Mouse (Mus musculus) stomach, embryonic 14.5 days (tissue): ENCODE data around the gene Rab3il1. TPM values are rescaled to one million over a fixed set of nuclear protein-coding genes. Genes with fewer than 3 reads are reported as not detected.

ENCODE experiments used
- ATAC-seq: fragments of 200-750 bp; cut with Nextera tagmentation; 2 replicates; pipeline ENCODE4 v1.8.0; 2017; ENCODE audit warnings: low read depth, moderate TSS enrichment; ENCODE audit not compliant: insufficient number of reproducible peaks, insufficient read depth, low FRiP score
- H3K27ac ChIP-seq: fragments of 300-500 bp; sonication (generic); 2 replicates; pipeline ENCODE4 v1.5.1; 2014; ENCODE audit warnings: mild to moderate bottlenecking, low read length, moderate library complexity, mixed read lengths
- H3K27me3 ChIP-seq: fragments of 300-500 bp; sonication (generic); 2 replicates; pipeline ENCODE4 v1.6.1; 2014; ENCODE audit warnings: low read length, control low read depth, mixed read lengths; ENCODE audit not compliant: control insufficient read depth, insufficient read depth
- H3K36me3 ChIP-seq: fragments of 300-500 bp; sonication (generic); 2 replicates; pipeline ENCODE4 v1.6.1; 2014; ENCODE audit warnings: mild to moderate bottlenecking, control low read depth, low read length, moderate library complexity, mixed read lengths; ENCODE audit not compliant: control insufficient read depth, insufficient read depth
- H3K4me1 ChIP-seq: fragments of 300-500 bp; sonication (generic); 2 replicates; pipeline ENCODE4 v1.6.1; 2014; ENCODE audit warnings: low read length, control low read depth, mixed read lengths; ENCODE audit not compliant: control insufficient read depth, insufficient read depth
- H3K4me2 ChIP-seq: fragments of 300-500 bp; sonication (generic); replicated peaks from 2 replicates; pipeline ENCODE4 v1.6.1; 2014; ENCODE audit warnings: low read depth, low read length, control low read depth
- H3K4me3 ChIP-seq: fragments of 300-500 bp; sonication (generic); 2 replicates; pipeline ENCODE4 v1.5.1; 2014; ENCODE audit warnings: low read depth, low read length, control low read depth
- H3K9ac ChIP-seq: fragments of 300-500 bp; sonication (generic); replicated peaks from 2 replicates; pipeline ENCODE4 v1.6.1; 2014; ENCODE audit warnings: low read depth, mild to moderate bottlenecking, control low read depth, low read length, moderate library complexity, mixed read lengths
- H3K9me3 ChIP-seq: fragments of 300-500 bp; sonication (generic); 2 replicates; pipeline ENCODE4 v1.6.1; 2016; ENCODE audit warnings: low read depth, low read length, control low read depth; ENCODE audit not compliant: control insufficient read depth
- WGBS: fragments of 180-500 bp; shearing (Covaris S2); extraction: QIAGEN DNeasy Blood & Tissue Kit; methylation state at CpG from one replicate; pipeline ENCODE4 v1.1.7; 2014; 5-methylcytosine and 5-hydroxymethylcytosine counted together
- polyA plus RNA-seq: library from polyadenylated mRNA; unstranded; fragments of >200 nt; fragmentation: Nextera tagmentation; extraction: Ambion mirVana; gene quantifications from 2 replicates; pipeline ENCODE4 v1.2.1, GENCODE M21; 2014

The Rab3il1 gene
- polyA plus RNA-seq, 1 experiment from 2014 or later: 28.6 TPM

GRCm38 (mm10) chr19:10013913-10014312 is 12.4 kb downstream of the Rab3il1 start:
- Histone ChIP-seq H3K4me2 (no peak overlapping the region), H3K9me3 (no peaks in the 10 kb centered on the region), H3K27me3 (no peaks in the 10 kb centered on the region), H3K36me3 (no peaks in the 10 kb centered on the region), H3K4me3 (no peak overlapping the region), H3K9ac (no peak overlapping the region), H3K4me1 (peaks cover 26% of the 10 kb centered on the region), H3K27ac (peak overlapping the region; percentile 91; the same call in 1 of the 2 replicates)
- WGBS: 24% methylated on average over 5 of the region's 5 CpGs
- ATAC-seq: no peak

- Histone ChIP-seq H3K36me3 (no peaks in the 10 kb centered on the region), H3K27me3 (no peaks in the 10 kb centered on the region), H3K9me3 (no peaks in the 10 kb centered on the region), H3K4me2 (no peak overlapping the region), H3K4me3 (no peak overlapping the region), H3K4me1 (peaks cover 30% of the 10 kb centered on the region), H3K9ac (no peak overlapping the region), H3K27ac (no peak overlapping the region)
- ATAC-seq: no peak
- 60% methylated on average over 13 of the region's 13 CpGs for WGBS
Measured at GRCm38 (mm10) chr19:10014824-10015223, 13.4 kb downstream of the Rab3il1 start.

GRCm38 (mm10) chr19:10015442-10015841 is 14.0 kb downstream of the Rab3il1 start:
- no peaks in the 10 kb centered on the region for H3K9me3 ChIP-seq
- 75% methylated on average over 4 of the region's 4 CpGs for WGBS
- no peak overlapping the region for H3K4me3 ChIP-seq
- H3K27me3 ChIP-seq: no peaks in the 10 kb centered on the region
- no peak overlapping the region for H3K9ac ChIP-seq
- peaks cover 30% of the 10 kb centered on the region for H3K4me1 ChIP-seq
- no peak overlapping the region for H3K4me2 ChIP-seq
- no peak for ATAC-seq
- no peak overlapping the region for H3K27ac ChIP-seq
- H3K36me3 ChIP-seq: no peaks in the 10 kb centered on the region

- Histone ChIP-seq H3K36me3 (no peaks in the 10 kb centered on the region), H3K9me3 (no peaks in the 10 kb centered on the region), H3K27me3 (no peaks in the 10 kb centered on the region), H3K4me1 (peaks cover 30% of the 10 kb centered on the region), H3K9ac (no peak overlapping the region), H3K4me3 (no peak overlapping the region), H3K4me2 (no peak overlapping the region), H3K27ac (no peak overlapping the region)
- ATAC-seq: no peak
- WGBS: 86% methylated on average over 4 of the region's 4 CpGs
Measured at GRCm38 (mm10) chr19:10016151-10016550, 14.7 kb downstream of the Rab3il1 start.

GRCm38 (mm10) chr19:10017637-10018526 is 16.4 kb downstream of the Rab3il1 start:
- peak overlapping the region; percentile 95 for H3K4me2 ChIP-seq
- peak; percentile 94 for ATAC-seq
- no peaks in the 10 kb centered on the region for H3K9me3 ChIP-seq
- H3K4me3 ChIP-seq: peak overlapping the region; percentile 55
- H3K4me1 ChIP-seq: peaks cover 35% of the 10 kb centered on the region
- peak overlapping the region; percentile 61 for H3K9ac ChIP-seq
- no peak overlapping the region; the same call in 1 of the 2 replicates for H3K27ac ChIP-seq
- no peaks in the 10 kb centered on the region for H3K27me3 ChIP-seq
- H3K36me3 ChIP-seq: no peaks in the 10 kb centered on the region
- WGBS: 6% methylated on average over 44 of the region's 44 CpGs

GRCm38 (mm10) chr19:10018527-10018818 is 17.0 kb downstream of the Rab3il1 start:
- peak overlapping the region; percentile 95 for H3K4me2 ChIP-seq
- peak overlapping the region; percentile 55 for H3K4me3 ChIP-seq
- H3K4me1 ChIP-seq: peaks cover 31% of the 10 kb centered on the region
- H3K9ac ChIP-seq: peak overlapping the region; percentile 61
- ATAC-seq: no peak
- no peak overlapping the region for H3K27ac ChIP-seq
- under 1% methylated on average over 3 of the region's 3 CpGs for WGBS
- H3K9me3 ChIP-seq: no peaks in the 10 kb centered on the region
- no peaks in the 10 kb centered on the region for H3K27me3 ChIP-seq
- H3K36me3 ChIP-seq: no peaks in the 10 kb centered on the region

- H3K36me3 ChIP-seq: no peaks in the 10 kb centered on the region
- 71% methylated on average over 4 of the region's 4 CpGs for WGBS
- H3K27ac ChIP-seq: no peak overlapping the region
- peak overlapping the region; percentile 95 for H3K4me2 ChIP-seq
- H3K9ac ChIP-seq: peak overlapping the region; percentile 61; the same call in 1 of the 2 replicates
- H3K4me1 ChIP-seq: peaks cover 27% of the 10 kb centered on the region
- H3K4me3 ChIP-seq: peak overlapping the region; percentile 55
- no peaks in the 10 kb centered on the region for H3K27me3 ChIP-seq
- no peaks in the 10 kb centered on the region for H3K9me3 ChIP-seq
- no peak for ATAC-seq
Measured at GRCm38 (mm10) chr19:10019214-10019760, 17.8 kb downstream of the Rab3il1 start.

- Histone ChIP-seq H3K9me3 (no peaks in the 10 kb centered on the region), H3K4me2 (no peak overlapping the region), H3K4me1 (peaks cover 35% of the 10 kb centered on the region), H3K27me3 (no peaks in the 10 kb centered on the region), H3K36me3 (no peaks in the 10 kb centered on the region), H3K4me3 (no peak overlapping the region), H3K27ac (no peak overlapping the region), H3K9ac (no peak overlapping the region)
- 82% methylated on average over 2 of the region's 2 CpGs for WGBS
- no peak for ATAC-seq
Measured at GRCm38 (mm10) chr19:10021981-10022380, 20.5 kb downstream of the Rab3il1 start.
